In the genomic region with DNA sequence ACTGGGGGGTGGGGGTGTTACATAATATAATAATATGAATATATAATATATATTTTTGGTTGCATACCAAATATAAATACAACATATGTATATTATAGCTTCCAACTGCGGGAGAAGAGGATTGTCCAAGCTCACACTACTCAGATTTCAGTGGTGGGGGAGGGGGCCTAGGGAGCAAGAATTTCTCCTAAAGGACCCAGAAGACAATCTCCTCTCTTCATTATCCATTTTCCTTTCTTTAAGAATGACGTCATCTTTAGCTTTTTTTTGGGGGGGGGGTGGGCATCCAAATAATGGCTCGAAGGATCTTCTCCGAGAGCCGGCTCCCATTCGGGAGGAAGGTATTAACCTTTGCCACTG, we compare ENCODE assay signal across 7 mouse cellular contexts. TPM values are rescaled to one million over a fixed set of nuclear protein-coding genes. Genes with fewer than 3 reads are reported as not detected.
A peak's percentile ranks its signal among the peaks of the same experiment; 100 is the strongest.
DNase-seq lines count a peak whose midpoint lies in the region; ATAC-seq and TF ChIP-seq lines count a peak whose summit lies in the region.

No protein-coding gene starts in this region.

- H3K27ac ChIP-seq in lung, embryonic 15.5 days, result peak overlapping the region; percentile 67
- H3K27ac ChIP-seq in forebrain, embryonic 11.5 days (ENCODE audit: low read depth, low read length), result peak overlapping the region; percentile 67
- H3K27ac ChIP-seq in limb, embryonic 12.5 days, result 0 out of 2 replicates have a peak overlapping the region, but pooled peaks have one; percentile 17
- no peak overlapping the region for H3K27ac ChIP-seq in small intestine, adult 2 months (ENCODE audit: insufficient read depth, low read depth, low read length)

- peak overlapping the region; percentile 54 for H3K4me3 ChIP-seq in lung, embryonic 15.5 days
- H3K4me3 ChIP-seq in forebrain, embryonic 11.5 days (ENCODE audit: low read depth, low read length), result peak overlapping the region; percentile 64
- peak overlapping the region; percentile 72 for H3K4me3 ChIP-seq in limb, embryonic 12.5 days (replicated peaks)
- peak overlapping the region; percentile 19 for H3K4me3 ChIP-seq in small intestine, adult 2 months (ENCODE audit: low read depth, low read length)

- no peak for TF ChIP-seq CTCF in small intestine, adult 2 months (IDR thresholded peaks at IDR 0.05; ENCODE audit: extremely low read depth, insufficient read length, insufficient replicate concordance, low read depth, low read length)

- no peak for DNase-seq in lung, adult 18-20 months
- no peak for DNase-seq in forebrain, embryonic 11.5 days (ENCODE audit: low spot score)
- DNase-seq in urinary bladder, adult 2 months (ENCODE audit: low spot score), result no peak
- DNase-seq in ovary, postnatal 14 days (ENCODE audit: low spot score), result no peak

- no peaks in the 10 kb centered on the region for H3K9me3 ChIP-seq in lung, embryonic 15.5 days
- no peaks in the 10 kb centered on the region for H3K9me3 ChIP-seq in forebrain, embryonic 11.5 days (ENCODE audit: control insufficient read depth, low read length)
- no peaks in the 10 kb centered on the region for H3K9me3 ChIP-seq in limb, embryonic 12.5 days

- peak overlapping the region; percentile 84 for H3K4me2 ChIP-seq in lung, embryonic 15.5 days
- peak overlapping the region; percentile 75 for H3K4me2 ChIP-seq in forebrain, embryonic 11.5 days (ENCODE audit: low read depth, low read length, severe bottlenecking)
- peak overlapping the region; percentile 93 for H3K4me2 ChIP-seq in limb, embryonic 12.5 days

- H3K9ac ChIP-seq in lung, embryonic 15.5 days, result peak overlapping the region; percentile 19
- peak overlapping the region; percentile 63 for H3K9ac ChIP-seq in forebrain, embryonic 11.5 days (ENCODE audit: low read length)
- H3K9ac ChIP-seq in limb, embryonic 12.5 days (replicated peaks), result no peak overlapping the region; the same call in 1 of the 2 replicates

- ATAC-seq in lung, embryonic 15.5 days (ENCODE audit: borderline replicate concordance, extremely low read depth, low FRiP score, low TSS enrichment), result peak; percentile 0; the same call in 1 of the 2 replicates
- ATAC-seq in forebrain, embryonic 11.5 days (replicated peaks; ENCODE audit: low FRiP score), result no peak
- ATAC-seq in limb, embryonic 12.5 days (ENCODE audit: insufficient number of reproducible peaks, insufficient read depth, low FRiP score, low TSS enrichment, low read depth), result no peak

- TF ChIP-seq POLR2A in small intestine, adult 2 months (IDR thresholded peaks at IDR 0.05; ENCODE audit: low read depth, low read length), result no peak

- no peaks in the 10 kb centered on the region for H3K36me3 ChIP-seq in lung, embryonic 15.5 days
- H3K36me3 ChIP-seq in forebrain, embryonic 11.5 days (ENCODE audit: control insufficient read depth, insufficient read depth, low read length), result no peaks in the 10 kb centered on the region
- H3K36me3 ChIP-seq in limb, embryonic 12.5 days, result 0 out of 2 replicates have a peak, but pooled peaks cover 3% of the 10 kb centered on the region
- H3K36me3 ChIP-seq in small intestine, adult 2 months (ENCODE audit: control insufficient read depth, insufficient read depth, low read length), result no peaks in the 10 kb centered on the region

- peaks cover 71% of the 10 kb centered on the region for H3K4me1 ChIP-seq in lung, embryonic 15.5 days
- H3K4me1 ChIP-seq in forebrain, embryonic 11.5 days (replicated peaks; ENCODE audit: control insufficient read depth, insufficient read depth, low read length), result peaks cover 6% of the 10 kb centered on the region; the same call in 1 of the 2 replicates
- H3K4me1 ChIP-seq in limb, embryonic 12.5 days (replicated peaks), result peaks cover 73% of the 10 kb centered on the region
- peaks cover 14% of the 10 kb centered on the region for H3K4me1 ChIP-seq in small intestine, adult 2 months (ENCODE audit: control insufficient read depth, insufficient read depth, insufficient read length, low read length)

- peaks cover 27% of the 10 kb centered on the region; the same call in 1 of the 2 replicates for H3K27me3 ChIP-seq in lung, embryonic 15.5 days
- H3K27me3 ChIP-seq in forebrain, embryonic 11.5 days (ENCODE audit: control insufficient read depth, insufficient read depth, low read length), result peaks cover 3% of the 10 kb centered on the region; the same call in 1 of the 2 replicates
- H3K27me3 ChIP-seq in limb, embryonic 12.5 days, result peaks cover 28% of the 10 kb centered on the region
- peaks cover 26% of the 10 kb centered on the region for H3K27me3 ChIP-seq in small intestine, adult 2 months (ENCODE audit: control insufficient read depth, insufficient read depth, low read length)

- WGBS in lung, embryonic 15.5 days, result 0% methylated on average over 6 of the region's 6 CpGs
- WGBS in forebrain, embryonic 11.5 days, result 0% methylated on average over 6 of the region's 6 CpGs
- under 1% methylated on average over 6 of the region's 6 CpGs for WGBS in limb, embryonic 12.5 days
- WGBS in small intestine, adult 2 months, result 0% methylated on average over 6 of the region's 6 CpGs

RNA-seq across cellular contexts. Expression of a gene that starts 3.4 kb away (rescaled TPM):
- 72.0 and 76.7 TPM in 2 replicates for polyA plus RNA-seq in lung, embryonic 15.5 days (2015; fragmentation: Nextera tagmentation; extraction: Ambion mirVana)
- 35.7 and 37.4 TPM in 2 replicates for polyA plus RNA-seq in forebrain, embryonic 11.5 days (2014; fragmentation: Nextera tagmentation; extraction: Ambion mirVana)
- polyA plus RNA-seq in limb, embryonic 12.5 days (2016; fragmentation: Nextera tagmentation; extraction: Ambion mirVana), result 80.3 and 98.0 TPM in 2 replicates
- polyA plus RNA-seq in small intestine, adult 2 months (2012; rRNA removed), result 5.5 and 8.6 TPM in 2 replicates
- 58.6 and 85.5 TPM in 2 replicates for polyA plus RNA-seq in urinary bladder, adult 2 months (2012; rRNA removed)

RNA-seq across cellular contexts. Expression of a gene that starts 47.0 kb away (rescaled TPM):
- 344 and 357 TPM in 2 replicates for polyA plus RNA-seq in lung, embryonic 15.5 days (2015; fragmentation: Nextera tagmentation; extraction: Ambion mirVana)
- polyA plus RNA-seq in forebrain, embryonic 11.5 days (2014; fragmentation: Nextera tagmentation; extraction: Ambion mirVana), result 708 and 809 TPM in 2 replicates
- 319 and 323 TPM in 2 replicates for polyA plus RNA-seq in limb, embryonic 12.5 days (2016; fragmentation: Nextera tagmentation; extraction: Ambion mirVana)
- 7.7 and 17.9 TPM in 2 replicates for polyA plus RNA-seq in small intestine, adult 2 months (2012; rRNA removed)
- polyA plus RNA-seq in urinary bladder, adult 2 months (2012; rRNA removed), result 874 and 1,097 TPM in 2 replicates

Comparison
In these comparisons a context has a peak if more than half of its experiments do, and no peak if none do; other contexts are left out.
1. H3K4me3 ChIP-seq: peak in every context shown above with its lines; median percentile 72 in limb, embryonic 12.5 days; 64 in forebrain, embryonic 11.5 days; 54 in lung, embryonic 15.5 days; 19 in small intestine, adult 2 months.
2. RNA of a gene that starts 47.0 kb away (polyA plus RNA-seq): 874 to 1,097 TPM in urinary bladder, adult 2 months, 708 to 809 TPM in forebrain, embryonic 11.5 days, 344 to 357 TPM in lung, embryonic 15.5 days and 319 to 323 TPM in limb, embryonic 12.5 days; 7.7 to 17.9 TPM in small intestine, adult 2 months; every median in the first group is over 10 times any median in the second.
3. Peak in every context shown above with its lines, with median percentiles within 50 percentile points of each other: H3K4me2 ChIP-seq.